15 mouse cellular contexts compared by ENCODE assay signal in the genomic region with DNA sequence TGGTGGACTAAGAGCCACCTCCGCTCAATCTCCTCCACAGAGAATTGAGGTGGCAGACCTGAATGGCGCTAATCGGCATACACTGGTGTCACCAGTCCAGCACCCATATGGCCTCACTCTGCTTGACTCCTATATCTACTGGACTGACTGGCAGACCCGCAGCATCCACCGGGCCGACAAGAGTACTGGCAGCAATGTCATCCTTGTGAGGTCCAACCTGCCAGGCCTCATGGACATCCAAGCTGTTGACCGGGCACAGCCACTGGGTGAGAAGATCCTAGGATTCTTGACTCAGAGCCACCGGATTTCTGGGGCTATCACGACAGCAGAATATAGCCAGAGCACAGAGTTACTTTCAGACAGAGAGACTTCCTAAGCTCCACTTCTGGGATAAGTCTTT.
"Had no signal": no experiment of that assay in that cellular context is flagged by ENCODE, and none has a peak within 500 bp of the region (broad histone marks: within the 10 kb centered on the region; RNA-seq: fewer than 3 reads in every experiment).

No protein-coding gene starts in this region.

- H3K9me3 ChIP-seq: limb, embryonic 10.5 days; liver, embryonic 15.5 days; midbrain, embryonic 10.5 days; midbrain, embryonic 15.5 days; neural tube, embryonic 12.5 days had no signal

- H3K27ac ChIP-seq: kidney, postnatal 0 days; limb, embryonic 10.5 days; liver, embryonic 15.5 days; midbrain, embryonic 10.5 days; midbrain, embryonic 15.5 days; neural tube, embryonic 12.5 days had no signal

- H3K9ac ChIP-seq: liver, embryonic 15.5 days; lung, embryonic 14.5 days; midbrain, embryonic 15.5 days; neural tube, embryonic 12.5 days had no signal

- H3K4me2 ChIP-seq: liver, embryonic 11.5 days; liver, embryonic 15.5 days; lung, embryonic 14.5 days; midbrain, embryonic 15.5 days; neural tube, embryonic 12.5 days had no signal

- H3K27me3 ChIP-seq: liver, embryonic 15.5 days; midbrain, embryonic 15.5 days; neural tube, embryonic 12.5 days had no signal

- ATAC-seq: midbrain, embryonic 15.5 days had no signal

- H3K4me1 ChIP-seq: limb, embryonic 10.5 days; liver, embryonic 15.5 days; midbrain, embryonic 10.5 days; midbrain, embryonic 15.5 days; neural tube, embryonic 12.5 days had no signal

- DNase-seq: kidney, postnatal 36 days; lung, embryonic 14.5 days; lung, postnatal 10 days; lung, postnatal 4 days; right cerebral cortex, postnatal 4 days; spleen, adult 18-20 months; thymus, adult 2 months; thymus, postnatal 25 days had no signal

- H3K36me3 ChIP-seq: midbrain, embryonic 15.5 days had no signal

- H3K4me3 ChIP-seq: limb, embryonic 10.5 days; liver, embryonic 15.5 days; midbrain, embryonic 10.5 days; midbrain, embryonic 15.5 days; neural tube, embryonic 12.5 days had no signal
